Mouse (Mus musculus): ENCODE measurements at regions not wholly inside any gene's neighbourhood (a gene's known extent, or its start where the extent isn't known, plus 50 kb on each side); places are given as distances from the start of the nearest gene placed in this dataset.
A peak's percentile ranks its signal among the peaks of the same experiment; 100 is the strongest.

GRCm38 (mm10) chr1:72945750-72946102 is 70.0 kb downstream of the Tnp1 start:
- TF ChIP-seq MYOG (IDR thresholded peaks at IDR 0.05; ENCODE audit: control insufficient read depth in 1 of 3, insufficient read depth in 1 of 3, insufficient read length in 2 of 3, low read depth in 2 of 3): peak in 1 of 3 experiments; percentile 82
- no peak for TF ChIP-seq POLR2A (IDR thresholded peaks at IDR 0.05; ENCODE audit: insufficient read length, low read depth)
- no peak for TF ChIP-seq E2F4 (IDR thresholded peaks at IDR 0.05; ENCODE audit: insufficient read depth)

Data from myocyte (in vitro differentiated cells).